Mouse (Mus musculus) left cerebral cortex, adult 9 months (tissue): Measurements from ENCODE around the gene Veph1.

Source experiments
- DNase-seq, 2 experiments: peaks; one replicate each; pipeline ENCODE4 v3.0.0; 2022; ENCODE audit warnings: low spot score in 2 of 2

Veph1 gene

GRCm38 (mm10) chr3:66224931-66225537 lies 71.6 kb downstream of the Veph1 start:
- no peak for DNase-seq

- DNase-seq = no peak
These were observed 75.4 kb downstream of the Veph1 start for GRCm38 (mm10) chr3:66221243-66221611.

GRCm38 (mm10) chr3:66220554-66221242 lies 75.9 kb downstream of the Veph1 start:
- peak in 1 of 2 experiments; percentile 19 for DNase-seq

GRCm38 (mm10) chr3:66219655-66220191 lies 76.9 kb downstream of the Veph1 start, which contains the start of gene Ptx3:
Gene Ptx3 (plus strand): TSS chr3:66219910.
- no peak for DNase-seq

GRCm38 (mm10) chr3:66215759-66216158 lies 80.9 kb downstream of the Veph1 start:
- DNase-seq = no peak

GRCm38 (mm10) chr3:66213524-66213923 lies 83.1 kb downstream of the Veph1 start:
- DNase-seq = no peak

GRCm38 (mm10) chr3:66208836-66209573 lies 87.6 kb downstream of the Veph1 start:
- no peak for DNase-seq

- DNase-seq = no peak
These were observed 102.6 kb downstream of the Veph1 start for GRCm38 (mm10) chr3:66193910-66194562.

GRCm38 (mm10) chr3:66179647-66180046 lies 117.0 kb downstream of the Veph1 start:
- DNase-seq = no peak

GRCm38 (mm10) chr3:66172907-66173306 lies 123.7 kb downstream of the Veph1 start:
- DNase-seq = no peak

- no peak for DNase-seq
These were observed 126.6 kb downstream of the Veph1 start for GRCm38 (mm10) chr3:66169873-66170538.

GRCm38 (mm10) chr3:66166606-66167290 lies 129.9 kb downstream of the Veph1 start:
- DNase-seq = no peak

- no peak for DNase-seq
These were observed 131.6 kb downstream of the Veph1 start for GRCm38 (mm10) chr3:66165026-66165425.

- no peak for DNase-seq
These were observed 132.1 kb downstream of the Veph1 start for GRCm38 (mm10) chr3:66164585-66164984.

- no peak for DNase-seq
These were observed 134.0 kb downstream of the Veph1 start for GRCm38 (mm10) chr3:66162612-66163011.

- peak in 1 of 2 experiments; percentile 30 for DNase-seq
These were observed 138.7 kb downstream of the Veph1 start for GRCm38 (mm10) chr3:66157947-66158346.

GRCm38 (mm10) chr3:66137601-66138000 lies 159.0 kb downstream of the Veph1 start:
- DNase-seq = no peak

GRCm38 (mm10) chr3:66131264-66131950 lies 165.2 kb downstream of the Veph1 start:
- DNase-seq = no peak

- no peak for DNase-seq
These were observed 166.9 kb downstream of the Veph1 start for GRCm38 (mm10) chr3:66129689-66130088.

- DNase-seq = no peak
These were observed 191.1 kb downstream of the Veph1 start for GRCm38 (mm10) chr3:66105493-66105892.
